Mouse (Mus musculus): ENCODE data around the gene Gm10197.

DNA sequence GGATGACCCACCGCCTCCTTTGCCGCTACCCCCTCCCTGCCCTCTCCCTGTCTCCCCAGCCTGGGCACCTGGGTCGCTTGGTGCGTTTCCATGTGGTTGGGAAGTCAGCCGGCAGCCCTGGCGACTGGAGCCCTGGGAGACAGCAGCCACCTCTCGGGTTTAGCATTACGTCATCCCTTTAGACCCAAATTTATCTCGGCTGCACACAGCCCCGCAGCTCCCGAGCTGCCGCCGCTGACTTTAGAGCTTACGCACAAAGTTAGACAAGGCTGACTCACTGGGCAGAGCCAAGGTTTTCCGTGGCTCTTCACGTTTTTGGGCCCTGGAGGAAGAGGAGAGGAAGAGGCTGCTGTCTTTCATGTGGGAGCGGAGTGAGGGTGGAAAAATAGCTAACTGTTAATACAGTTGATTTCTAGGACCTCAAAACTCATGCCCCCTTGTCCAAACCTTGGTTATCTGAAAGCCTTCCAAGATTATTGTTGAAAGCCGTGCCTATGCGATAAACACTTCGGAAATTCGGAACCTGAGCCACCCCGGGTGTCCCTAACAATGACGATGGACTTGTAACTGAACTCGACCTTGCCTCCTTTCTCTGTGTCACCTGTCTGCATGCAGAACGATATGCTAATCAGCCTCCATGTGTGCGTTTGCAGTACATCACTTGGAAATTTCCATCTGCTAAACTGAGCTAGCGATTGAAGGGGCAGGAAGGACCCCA is 45.8 kb downstream of the Gm10197 start:
- TF ChIP-seq CTCF (IDR thresholded peaks at IDR 0.05; ENCODE audit: control insufficient read depth, insufficient read depth, insufficient replicate concordance, low read depth, low read length) (no peak), POLR2A (IDR thresholded peaks at IDR 0.05; ENCODE audit: control insufficient read depth, low read depth, low read length) (no peak)

Data from testis, adult 2 months (tissue).